ENCODE assay signal across 29 mouse cellular contexts in genomic region chr4:130304746-130305145, GRCm38 (mm10). TPM values are rescaled to one million over a fixed set of nuclear protein-coding genes. Genes with fewer than 3 reads are reported as not detected.
DNase-seq lines count a peak whose midpoint lies in the region; ATAC-seq and TF ChIP-seq lines count a peak whose summit lies in the region.
"Had no signal": no experiment of that assay in that cellular context is flagged by ENCODE, and none has a peak within 500 bp of the region (broad histone marks: within the 10 kb centered on the region; RNA-seq: fewer than 3 reads in every experiment).

No protein-coding gene starts in this region.

- 24% methylated on average over 3 of the region's 3 CpGs for WGBS in midbrain, postnatal 0 days
- 30% methylated on average over 3 of the region's 3 CpGs for WGBS in midbrain, embryonic 11.5 days
- 30% methylated on average over 3 of the region's 3 CpGs for WGBS in liver, embryonic 12.5 days (ENCODE audit: insufficient replicate concordance)

- intact Hi-C loops in heart, postnatal 10 days (cut with DNase I), result no loop called here

- H3K9ac ChIP-seq in midbrain, postnatal 0 days (replicated peaks; ENCODE audit: low read length, poor library complexity, severe bottlenecking), result 0 out of 2 replicates have a peak overlapping the region, but pooled peaks have one; percentile 3
- H3K9ac ChIP-seq in midbrain, embryonic 11.5 days (ENCODE audit: low read length), result no peak overlapping the region
- H3K9ac ChIP-seq in liver, embryonic 12.5 days, result no peak overlapping the region
- H3K9ac ChIP-seq: embryonic facial prominence, embryonic 12.5 days; embryonic facial prominence, embryonic 15.5 days; forebrain, postnatal 0 days; hindbrain, embryonic 13.5 days had no signal

- no peaks in the 10 kb centered on the region for H3K9me3 ChIP-seq in midbrain, postnatal 0 days (ENCODE audit: low read length)
- H3K9me3 ChIP-seq in midbrain, embryonic 11.5 days (ENCODE audit: control insufficient read depth, low read length), result no peaks in the 10 kb centered on the region
- H3K9me3 ChIP-seq in liver, embryonic 12.5 days (replicated peaks), result no peaks in the 10 kb centered on the region
- H3K9me3 ChIP-seq: embryonic facial prominence, embryonic 12.5 days; embryonic facial prominence, embryonic 15.5 days; hindbrain, embryonic 10.5 days; hindbrain, embryonic 13.5 days had no signal

- 0 out of 2 replicates have a peak, but pooled peaks cover 3% of the 10 kb centered on the region for H3K27me3 ChIP-seq in midbrain, postnatal 0 days (ENCODE audit: insufficient read depth, low read length)
- peaks cover 30% of the 10 kb centered on the region for H3K27me3 ChIP-seq in midbrain, embryonic 11.5 days (ENCODE audit: control insufficient read depth, insufficient read depth, low read length)
- H3K27me3 ChIP-seq in liver, embryonic 12.5 days (replicated peaks), result peaks cover 65% of the 10 kb centered on the region

- no peak overlapping the region for H3K4me3 ChIP-seq in midbrain, postnatal 0 days (ENCODE audit: low read depth, low read length)
- no peak overlapping the region for H3K4me3 ChIP-seq in midbrain, embryonic 11.5 days (ENCODE audit: low read depth, low read length)
- H3K4me3 ChIP-seq in liver, embryonic 12.5 days, result no peak overlapping the region
- H3K4me3 ChIP-seq: embryonic facial prominence, embryonic 12.5 days; embryonic facial prominence, embryonic 15.5 days; gastrocnemius, adult 2 months; hindbrain, embryonic 10.5 days; hindbrain, embryonic 13.5 days had no signal

- 0 out of 2 replicates have a peak, but pooled peaks cover 10% of the 10 kb centered on the region for H3K4me1 ChIP-seq in midbrain, postnatal 0 days (ENCODE audit: insufficient read depth, low read length)
- peaks cover 14% of the 10 kb centered on the region for H3K4me1 ChIP-seq in midbrain, embryonic 11.5 days (ENCODE audit: control insufficient read depth, insufficient read depth, low read length)
- peaks cover 39% of the 10 kb centered on the region for H3K4me1 ChIP-seq in liver, embryonic 12.5 days

- H3K4me2 ChIP-seq in midbrain, postnatal 0 days (ENCODE audit: low read depth, low read length, poor library complexity, severe bottlenecking), result no peak overlapping the region
- H3K4me2 ChIP-seq in midbrain, embryonic 11.5 days, result no peak overlapping the region
- no peak overlapping the region for H3K4me2 ChIP-seq in liver, embryonic 12.5 days
- H3K4me2 ChIP-seq: embryonic facial prominence, embryonic 12.5 days; embryonic facial prominence, embryonic 15.5 days; heart, embryonic 11.5 days; hindbrain, embryonic 13.5 days had no signal

- no peak overlapping the region for H3K27ac ChIP-seq in midbrain, postnatal 0 days (ENCODE audit: low read depth, low read length)
- no peak overlapping the region for H3K27ac ChIP-seq in midbrain, embryonic 11.5 days (ENCODE audit: low read depth, low read length)
- H3K27ac ChIP-seq in liver, embryonic 12.5 days, result no peak overlapping the region
- H3K27ac ChIP-seq: embryonic facial prominence, embryonic 12.5 days; embryonic facial prominence, embryonic 15.5 days; hindbrain, embryonic 10.5 days; hindbrain, embryonic 13.5 days had no signal

- ATAC-seq in midbrain, postnatal 0 days (ENCODE audit: low FRiP score), result no peak
- ATAC-seq in midbrain, embryonic 11.5 days (ENCODE audit: low FRiP score), result no peak
- ATAC-seq in liver, embryonic 12.5 days, result no peak
- ATAC-seq: forebrain, embryonic 14.5 days; forebrain, postnatal 0 days; hindbrain, embryonic 16.5 days had no signal

- no peaks in the 10 kb centered on the region for H3K36me3 ChIP-seq in midbrain, postnatal 0 days (ENCODE audit: insufficient read depth, low read length)
- no peaks in the 10 kb centered on the region for H3K36me3 ChIP-seq in midbrain, embryonic 11.5 days (ENCODE audit: control insufficient read depth, insufficient read depth, low read length)
- H3K36me3 ChIP-seq in liver, embryonic 12.5 days, result no peaks in the 10 kb centered on the region
- H3K36me3 ChIP-seq: embryonic facial prominence, embryonic 12.5 days; embryonic facial prominence, embryonic 15.5 days; hindbrain, embryonic 10.5 days; hindbrain, embryonic 13.5 days had no signal

- TF ChIP-seq CTCF in midbrain, postnatal 0 days (IDR thresholded peaks at IDR 0.05), result no peak

- no peak for DNase-seq in midbrain, postnatal 0 days (ENCODE audit: low spot score)
- DNase-seq in midbrain, embryonic 11.5 days (ENCODE audit: low spot score, missing footprints), result no peak
- DNase-seq in ES-CJ7 (ENCODE audit: low read depth, low spot score) (peak; percentile 72), ZHBTc4 (ENCODE audit: low read depth, low spot score) (peak; percentile 69)
- DNase-seq in heart, postnatal 10 days, result no peak
- no peak for DNase-seq in left cerebral cortex, adult 11 months (ENCODE audit: low spot score)
- DNase-seq: adrenal gland, adult 2 months; adrenal gland, postnatal 14 days; B cell, adult 2 months; cerebellum, adult 11 months; cerebellum, adult 2 months; cerebellum, adult 9-11 months; cerebellum, postnatal 25 days; forebrain, postnatal 0 days; gastrocnemius, adult 2 months; gastrocnemius, postnatal 14 days; heart, adult 11 months; heart, postnatal 36 days had no signal

RNA-seq across cellular contexts. Expression of gene Fabp3, which starts 3.6 kb away (rescaled TPM):
- 143 and 179 TPM in 2 replicates for total RNA-seq in midbrain, postnatal 0 days (2014; rRNA removed)
- 394 and 409 TPM in 2 replicates for polyA plus RNA-seq in midbrain, postnatal 0 days (2015; fragmentation: Nextera tagmentation; extraction: Ambion mirVana)
- 16.7 and 18.6 TPM in 2 replicates for polyA plus RNA-seq in midbrain, embryonic 11.5 days (2014; fragmentation: Nextera tagmentation; extraction: Ambion mirVana)
- 1.3 and 1.5 TPM in 2 replicates for polyA plus RNA-seq in liver, embryonic 12.5 days (2016; fragmentation: Nextera tagmentation; extraction: Ambion mirVana)
- 1,000 to 10,000 TPM; 7,205 to 8,003 TPM for total RNA-seq in heart, postnatal 10 days (2021)
- total RNA-seq: common myeloid progenitor, adult 5-6 weeks had no signal

RNA-seq across cellular contexts. Expression of gene Gm10570, which starts 3.7 kb away (rescaled TPM):
- 2.1 TPM in 1 of 2 replicates, not detected in the other for total RNA-seq in midbrain, postnatal 0 days (2014; rRNA removed)
- polyA plus RNA-seq in midbrain, postnatal 0 days (2015; fragmentation: Nextera tagmentation; extraction: Ambion mirVana), result 1.5 and 1.9 TPM in 2 replicates
- polyA plus RNA-seq in midbrain, embryonic 11.5 days (2014; fragmentation: Nextera tagmentation; extraction: Ambion mirVana), result not detected in 2 replicates
- not detected in 2 replicates for polyA plus RNA-seq in liver, embryonic 12.5 days (2016; fragmentation: Nextera tagmentation; extraction: Ambion mirVana)
- 1 to 10 TPM in 1 of 2 experiments, not detected in 1; 1.1 TPM for total RNA-seq in heart, postnatal 10 days (2021)
- total RNA-seq: adrenal gland, adult 2 months; adrenal gland, postnatal 4 days; common myeloid progenitor, adult 5-6 weeks; gastrocnemius, postnatal 14 days had no signal
- polyA plus RNA-seq: embryonic facial prominence, embryonic 12.5 days; forebrain, embryonic 11.5 days; heart, embryonic 11.5 days; hindbrain, embryonic 10.5 days had no signal

RNA-seq across cellular contexts. Expression of gene Serinc2, which starts 25.7 kb away (rescaled TPM):
- total RNA-seq in midbrain, postnatal 0 days (2014; rRNA removed), result 12.6 and 13.5 TPM in 2 replicates
- 11.1 and 12.3 TPM in 2 replicates for polyA plus RNA-seq in midbrain, postnatal 0 days (2015; fragmentation: Nextera tagmentation; extraction: Ambion mirVana)
- 44.0 and 50.9 TPM in 2 replicates for polyA plus RNA-seq in midbrain, embryonic 11.5 days (2014; fragmentation: Nextera tagmentation; extraction: Ambion mirVana)
- polyA plus RNA-seq in liver, embryonic 12.5 days (2016; fragmentation: Nextera tagmentation; extraction: Ambion mirVana), result 1.7 and 3.1 TPM in 2 replicates
- total RNA-seq in heart, postnatal 10 days (2021), result 1 to 10 TPM; 3.0 to 3.1 TPM
- total RNA-seq: common myeloid progenitor, adult 5-6 weeks had no signal

RNA-seq across cellular contexts. Expression of gene Zcchc17, which starts 55.0 kb away (rescaled TPM):
- total RNA-seq in midbrain, postnatal 0 days (2014; rRNA removed), result 27.7 and 38.3 TPM in 2 replicates
- 102 TPM in 2 replicates for polyA plus RNA-seq in midbrain, postnatal 0 days (2015; fragmentation: Nextera tagmentation; extraction: Ambion mirVana)
- 81.2 and 84.7 TPM in 2 replicates for polyA plus RNA-seq in midbrain, embryonic 11.5 days (2014; fragmentation: Nextera tagmentation; extraction: Ambion mirVana)
- 52.1 and 52.9 TPM in 2 replicates for polyA plus RNA-seq in liver, embryonic 12.5 days (2016; fragmentation: Nextera tagmentation; extraction: Ambion mirVana)
- 10 to 100 TPM; 24.6 to 25.4 TPM for total RNA-seq in heart, postnatal 10 days (2021)

RNA-seq across cellular contexts. Expression of gene Snrnp40, which starts 55.2 kb away (rescaled TPM):
- 57.6 and 70.2 TPM in 2 replicates for total RNA-seq in midbrain, postnatal 0 days (2014; rRNA removed)
- 75.5 and 76.8 TPM in 2 replicates for polyA plus RNA-seq in midbrain, postnatal 0 days (2015; fragmentation: Nextera tagmentation; extraction: Ambion mirVana)
- polyA plus RNA-seq in midbrain, embryonic 11.5 days (2014; fragmentation: Nextera tagmentation; extraction: Ambion mirVana), result 220 and 223 TPM in 2 replicates
- 112 and 119 TPM in 2 replicates for polyA plus RNA-seq in liver, embryonic 12.5 days (2016; fragmentation: Nextera tagmentation; extraction: Ambion mirVana)
- 10 to 100 TPM; 26.1 to 29.9 TPM for total RNA-seq in heart, postnatal 10 days (2021)

Comparison
In these comparisons a context has a peak if more than half of its experiments do, and no peak if none do; other contexts are left out.
1. RNA of gene Fabp3, which starts 3.6 kb away (polyA plus RNA-seq): 394 to 409 TPM in midbrain, postnatal 0 days; 16.7 to 18.6 TPM in midbrain, embryonic 11.5 days and 1.3 to 1.5 TPM in liver, embryonic 12.5 days; every median in the first group is over 10 times any median in the second.
2. DNase-seq: peak in ES-CJ7 (single experiment) and ZHBTc4 (single experiment); none in midbrain, postnatal 0 days (single experiment), midbrain, embryonic 11.5 days (single experiment), heart, postnatal 10 days (0 of 2) and left cerebral cortex, adult 11 months (single experiment).